Mouse (Mus musculus): ENCODE measurements around the gene Ddx6.
"Not testable (repeated sequence)": the region's sequence is repeated elsewhere in the genome, so short reads cannot be mapped to it uniquely, and the experiment has no call there.

The Ddx6 gene

GRCm38 (mm10) chr9:44604779-44605615 lies at the start of gene Ddx6:
Ddx6 (plus strand) TSS chr9:44604892.
- DNase-seq (ENCODE audit: low read depth, low spot score), result peak; percentile 59

- no peak for DNase-seq (ENCODE audit: low read depth, low spot score)
Measured at GRCm38 (mm10) chr9:44561597-44561996, 43.1 kb upstream of the Ddx6 start, which contains the start of gene Cxcr5. Cxcr5 (minus strand) TSS chr9:44561877.

DNA sequence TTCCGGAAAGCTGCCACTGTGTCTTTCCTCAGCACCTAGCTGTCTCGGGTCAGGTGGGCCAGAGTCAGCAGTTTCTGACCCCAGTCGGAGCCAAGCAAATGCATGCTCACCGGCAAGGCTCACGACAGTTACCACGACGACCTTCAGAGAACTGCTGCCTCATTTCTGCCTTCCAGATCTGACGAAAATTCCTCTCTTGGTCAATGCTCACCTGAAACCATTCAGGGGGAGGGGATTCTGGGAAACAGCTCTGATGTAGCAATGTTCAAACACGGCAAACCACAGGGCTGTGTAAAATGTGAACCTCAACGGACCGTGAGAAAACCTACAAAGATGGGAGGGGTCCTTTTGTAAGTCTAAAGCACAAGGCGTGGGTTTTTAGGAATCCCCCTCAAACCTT lies 41.8 kb upstream of the Ddx6 start:
- no peak for DNase-seq (ENCODE audit: low read depth, low spot score)

- no peak for DNase-seq (ENCODE audit: low read depth, low spot score)
Measured at GRCm38 (mm10) chr9:44565367-44565766, 39.3 kb upstream of the Ddx6 start.

DNA sequence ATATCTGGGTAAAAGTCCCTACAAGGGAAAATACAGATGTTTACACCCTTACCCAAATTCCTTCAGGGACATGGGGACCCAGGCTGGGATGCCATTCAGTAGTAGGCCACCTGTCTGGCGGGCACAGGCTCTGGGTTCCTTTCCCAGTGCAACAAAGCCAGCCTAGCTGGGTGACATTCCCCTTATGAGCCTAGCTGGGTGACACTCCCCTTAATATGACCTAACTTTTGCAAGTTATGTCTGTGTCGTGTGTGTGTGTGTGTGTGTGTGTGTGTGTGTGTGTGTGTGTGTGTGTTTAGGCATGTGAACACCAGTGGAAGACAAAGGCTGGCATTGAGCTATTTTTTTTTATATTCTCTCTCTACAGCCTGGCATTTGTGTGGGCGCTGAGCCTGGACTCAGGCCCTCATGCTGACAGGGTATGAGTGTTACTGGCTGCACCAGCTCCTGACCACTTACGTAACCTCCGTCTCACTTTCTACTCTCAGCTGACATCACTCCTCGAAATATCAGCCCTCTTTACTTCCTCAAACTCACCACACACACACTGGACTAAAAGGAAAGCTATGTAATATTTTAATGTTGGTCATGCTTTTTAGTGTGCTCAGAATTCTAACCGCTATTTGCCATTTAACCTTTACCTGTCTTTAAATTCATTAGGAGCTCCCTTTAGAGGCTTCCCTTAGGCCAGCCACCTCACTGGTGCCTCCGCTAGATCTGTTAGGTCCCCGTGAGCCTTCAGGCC lies 37.2 kb upstream of the Ddx6 start:
- no peak for DNase-seq (ENCODE audit: low read depth, low spot score)

DNA sequence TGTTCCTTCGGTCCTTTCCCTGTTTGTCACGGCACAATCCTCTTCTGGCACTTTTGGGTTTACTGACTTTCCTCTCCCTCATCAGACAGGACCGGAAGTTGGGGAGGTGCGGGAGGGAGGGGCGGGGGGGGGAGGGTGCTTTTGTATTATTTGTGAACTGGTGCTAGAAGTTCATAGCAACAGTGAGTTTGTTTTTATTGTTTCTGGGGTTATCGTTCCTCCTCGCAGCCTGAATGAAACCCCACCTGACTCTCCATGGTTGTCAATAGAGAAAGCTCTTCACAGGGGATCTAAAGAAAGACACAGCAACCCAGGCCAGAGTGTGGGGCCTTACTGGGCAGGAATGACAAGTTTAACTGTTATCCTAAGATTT lies 36.6 kb upstream of the Ddx6 start:
- DNase-seq (ENCODE audit: low read depth, low spot score), result no peak

DNA sequence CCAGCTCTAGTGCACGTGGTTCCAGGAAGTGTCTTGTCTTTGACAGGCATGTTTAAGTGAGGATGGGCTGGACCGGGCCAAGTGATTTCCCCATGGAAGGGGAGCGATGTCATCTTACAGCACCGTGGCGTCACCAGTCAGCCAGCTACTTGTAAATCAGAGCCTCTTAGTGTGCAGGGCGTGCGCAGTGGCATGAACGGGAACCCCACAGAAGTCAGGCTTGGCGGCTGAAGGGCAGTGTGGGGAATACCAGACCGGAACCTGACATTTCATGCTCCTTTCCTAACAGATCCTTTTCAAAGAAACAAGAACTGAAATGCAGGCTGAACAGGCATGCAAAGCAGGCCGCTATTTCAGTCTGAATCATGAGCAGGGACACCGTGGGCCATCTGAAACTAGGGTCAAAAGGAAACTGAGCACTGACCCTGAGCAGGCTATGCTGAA lies 33.7 kb upstream of the Ddx6 start:
- DNase-seq (ENCODE audit: low read depth, low spot score), result no peak

- no peak for DNase-seq (ENCODE audit: low read depth, low spot score)
Measured at GRCm38 (mm10) chr9:44573306-44573705, 31.4 kb upstream of the Ddx6 start.

DNA sequence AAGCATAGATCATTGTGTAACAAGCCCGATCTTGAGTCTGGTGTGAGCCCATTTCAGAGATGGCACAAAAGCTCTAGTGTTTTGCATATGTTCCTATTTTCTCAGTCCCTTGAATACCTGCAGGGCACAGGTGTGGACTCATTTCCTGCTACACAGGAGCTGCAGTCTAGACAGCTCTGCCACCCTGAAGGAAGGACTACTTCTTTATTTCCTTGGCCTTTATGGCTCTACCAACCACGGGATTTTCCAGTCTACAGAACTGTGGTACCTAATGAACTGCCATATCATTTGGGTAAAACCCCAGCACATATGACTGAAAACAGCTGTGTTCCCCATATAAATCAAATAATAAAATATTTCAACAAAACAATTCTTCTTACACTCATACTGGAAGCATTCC lies 29.6 kb upstream of the Ddx6 start:
- DNase-seq (ENCODE audit: low read depth, low spot score), result no peak

DNA sequence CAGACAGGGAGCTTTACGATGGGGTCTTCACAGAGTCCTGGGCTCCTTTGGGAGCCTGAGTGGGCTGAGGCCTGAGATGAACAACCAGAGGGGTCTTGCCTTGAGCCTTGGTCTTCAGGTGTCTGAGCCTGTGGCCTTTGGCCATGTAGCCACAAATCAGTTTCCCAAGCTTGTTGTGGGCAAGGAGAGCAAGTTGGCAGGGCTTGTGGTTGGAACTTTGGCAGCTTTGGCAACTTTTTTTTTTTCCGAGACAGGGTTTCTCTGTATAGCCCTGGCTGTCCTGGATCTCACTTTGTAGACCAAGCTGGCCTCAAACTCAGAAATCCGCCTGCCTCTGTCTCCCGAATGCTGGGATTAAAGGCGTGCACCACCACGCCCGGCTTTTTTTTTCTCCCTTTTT lies 28.6 kb upstream of the Ddx6 start:
- not testable (repeated sequence) for DNase-seq (ENCODE audit: low read depth, low spot score)

DNA sequence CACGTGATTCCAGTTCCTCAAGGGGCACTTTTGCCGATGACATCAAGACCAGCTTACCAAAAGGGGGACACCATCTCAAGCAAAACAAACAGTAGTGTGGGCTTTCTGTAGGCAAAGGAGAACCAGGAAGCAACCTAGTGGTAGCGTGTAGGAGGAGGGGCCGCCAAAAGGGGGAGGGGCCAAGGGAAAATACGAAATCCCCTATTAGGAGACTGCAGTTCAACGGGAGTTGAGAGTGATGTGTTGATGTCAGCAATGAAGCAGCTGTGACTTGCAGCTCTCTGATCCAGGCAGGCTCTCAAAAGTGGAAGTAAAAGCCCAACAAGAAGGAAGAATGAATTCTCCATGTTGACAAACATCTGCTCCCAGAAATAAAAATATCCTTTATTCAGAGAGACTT lies 25.3 kb upstream of the Ddx6 start:
- DNase-seq (ENCODE audit: low read depth, low spot score), result no peak

- DNase-seq (ENCODE audit: low read depth, low spot score), result no peak
Measured at GRCm38 (mm10) chr9:44580085-44580484, 24.6 kb upstream of the Ddx6 start.

DNA sequence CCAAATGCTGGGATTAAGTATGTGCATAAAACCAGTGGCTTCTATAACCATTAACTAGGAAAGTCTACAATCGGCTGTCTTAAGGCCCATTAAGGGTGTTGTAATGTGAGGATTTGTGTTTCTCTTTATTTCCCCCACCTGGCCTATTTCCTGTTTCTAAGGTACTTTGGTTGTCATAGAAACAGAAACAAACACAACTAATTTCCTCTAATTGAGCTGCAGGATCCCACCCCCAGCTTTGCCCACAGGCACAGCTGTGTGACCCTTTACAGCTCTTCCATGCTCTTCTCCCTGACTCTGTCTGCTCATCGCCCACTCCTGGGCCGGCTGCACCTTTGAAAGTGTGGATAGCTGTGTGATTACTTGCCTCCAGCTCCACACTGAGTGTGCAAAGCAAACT lies 23.3 kb upstream of the Ddx6 start:
- DNase-seq (ENCODE audit: low read depth, low spot score), result peak; percentile 70

DNA sequence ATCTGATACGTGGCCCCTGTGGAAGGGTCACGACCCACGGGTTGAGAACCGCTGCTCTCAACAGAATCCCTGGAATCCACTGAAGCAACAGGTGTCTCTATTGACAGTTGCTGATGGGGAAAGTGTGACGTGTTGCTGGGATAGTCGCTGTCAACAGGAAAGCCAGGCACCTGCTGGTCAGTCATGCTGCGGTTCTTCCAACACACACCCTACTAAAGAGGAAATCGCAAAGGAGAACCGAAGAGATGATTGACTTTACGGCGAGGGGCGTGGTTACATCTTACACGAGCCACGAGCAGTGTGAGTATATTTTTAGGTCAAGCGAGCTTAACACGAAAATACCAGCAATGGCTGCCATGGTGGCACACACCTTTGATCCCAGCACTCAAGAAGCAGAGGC lies 22.3 kb upstream of the Ddx6 start:
- DNase-seq (ENCODE audit: low read depth, low spot score), result no peak

DNA sequence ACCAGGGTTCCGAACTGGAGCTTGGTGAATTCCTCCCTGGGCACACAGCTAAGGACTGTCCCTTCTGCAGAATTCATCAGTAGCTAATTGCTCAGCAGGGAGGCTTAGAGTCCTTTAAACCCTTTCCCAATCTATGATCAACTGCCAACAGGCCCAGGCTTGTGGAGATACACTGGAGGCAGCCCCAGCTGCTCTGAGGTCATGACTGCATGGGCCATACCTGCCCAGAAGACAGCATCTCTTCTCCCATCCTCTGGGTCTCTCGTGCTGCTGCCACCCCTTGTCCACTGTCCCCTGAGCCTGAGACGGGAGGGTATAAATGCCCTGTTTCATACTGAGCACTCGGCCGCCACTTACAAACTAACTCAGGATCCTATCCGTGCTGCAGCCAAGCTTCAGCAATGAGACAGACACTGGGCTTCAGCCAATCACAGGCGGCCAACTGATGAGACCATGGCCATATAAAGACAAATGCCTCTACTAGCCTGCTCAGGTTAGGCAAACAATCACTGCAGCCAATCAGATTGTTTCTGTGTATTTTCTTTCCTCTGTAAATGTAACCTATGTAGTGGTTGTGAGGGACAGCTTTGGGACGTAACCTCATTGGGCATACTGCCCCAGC lies 17.9 kb upstream of the Ddx6 start:
- DNase-seq (ENCODE audit: low read depth, low spot score), result no peak

DNA sequence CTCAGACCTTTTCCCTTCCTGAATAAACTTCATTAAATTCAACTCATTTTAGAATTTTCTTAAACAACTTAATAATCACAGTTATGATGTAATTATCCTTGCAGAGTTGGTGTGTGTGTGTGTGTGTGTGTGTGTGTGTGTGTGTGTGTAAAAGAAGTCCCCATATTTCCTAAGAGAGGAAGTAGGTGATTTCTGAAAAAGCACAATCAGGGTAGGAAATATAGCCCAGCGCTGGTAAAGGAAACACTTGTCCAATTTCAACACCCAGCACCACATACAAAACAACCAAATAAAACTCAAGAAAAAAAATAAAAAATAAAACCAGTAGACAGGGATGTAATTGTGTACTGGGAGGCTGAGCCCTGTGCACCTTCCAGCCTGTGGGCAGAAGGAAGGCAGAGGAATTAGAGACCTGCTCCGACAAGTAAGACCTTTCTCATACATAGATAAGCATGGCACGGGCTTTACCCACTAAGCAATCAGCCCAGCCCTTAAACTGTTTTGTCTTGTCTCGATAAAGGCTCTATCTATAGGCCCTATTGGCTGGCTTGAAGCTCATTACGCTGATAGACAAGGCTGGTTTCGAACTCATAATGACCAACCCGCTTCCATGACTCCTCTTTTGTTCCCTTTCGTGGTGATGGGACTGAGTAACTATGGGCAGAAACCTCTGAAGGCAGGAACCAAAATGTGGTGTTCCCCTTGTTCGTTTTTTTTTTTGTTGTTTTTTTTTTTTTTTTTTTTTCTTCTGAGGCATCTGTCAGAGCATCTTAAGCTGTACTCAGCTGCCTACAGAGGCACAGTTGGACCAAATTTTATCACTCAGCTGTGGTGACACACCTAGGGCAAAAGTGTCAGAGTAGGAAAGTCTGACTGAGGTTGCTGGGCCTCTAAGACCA lies 17.2 kb upstream of the Ddx6 start:
- no peak for DNase-seq (ENCODE audit: low read depth, low spot score)

DNA sequence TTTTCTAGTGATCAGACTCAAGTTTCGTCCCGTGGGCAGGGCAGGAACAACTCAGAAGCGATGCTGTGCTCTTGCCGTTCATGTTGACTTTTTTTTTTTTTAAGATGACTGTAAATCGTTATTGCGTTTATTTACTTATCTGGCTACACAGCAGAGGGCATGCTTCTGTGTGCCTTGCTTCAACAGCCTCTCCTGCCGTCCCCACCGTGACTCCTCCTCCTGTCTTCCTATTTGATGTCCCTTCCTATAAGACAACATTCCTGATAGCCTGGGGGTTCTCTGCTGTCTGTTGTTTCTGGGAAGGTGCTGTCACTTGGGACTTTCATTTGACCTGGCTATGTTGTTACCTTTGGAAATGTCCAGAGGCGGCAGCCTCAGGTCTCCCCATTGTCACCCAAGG lies 16.1 kb upstream of the Ddx6 start:
- DNase-seq (ENCODE audit: low read depth, low spot score), result no peak

GRCm38 (mm10) chr9:44589095-44589494 lies 15.6 kb upstream of the Ddx6 start:
- DNase-seq (ENCODE audit: low read depth, low spot score), result no peak

- DNase-seq (ENCODE audit: low read depth, low spot score), result no peak
Measured at GRCm38 (mm10) chr9:44590969-44591368, 13.7 kb upstream of the Ddx6 start.

- DNase-seq (ENCODE audit: low read depth, low spot score), result no peak
Measured at GRCm38 (mm10) chr9:44591595-44592188, 13.0 kb upstream of the Ddx6 start.

- no peak for DNase-seq (ENCODE audit: low read depth, low spot score)
Measured at GRCm38 (mm10) chr9:44593221-44593620, 11.5 kb upstream of the Ddx6 start.
